Mouse (Mus musculus) lung, postnatal 14 days (tissue): ENCODE results near the gene Fam186a.
A peak's percentile ranks its signal among the peaks of the same experiment; 100 is the strongest.
"Not testable (repeated sequence)": the region's sequence is repeated elsewhere in the genome, so short reads cannot be mapped to it uniquely, and the experiment has no call there.

Source experiments
- DNase-seq: peaks from one replicate; pipeline ENCODE4 v3.0.0; 2021

The Fam186a gene

DNA sequence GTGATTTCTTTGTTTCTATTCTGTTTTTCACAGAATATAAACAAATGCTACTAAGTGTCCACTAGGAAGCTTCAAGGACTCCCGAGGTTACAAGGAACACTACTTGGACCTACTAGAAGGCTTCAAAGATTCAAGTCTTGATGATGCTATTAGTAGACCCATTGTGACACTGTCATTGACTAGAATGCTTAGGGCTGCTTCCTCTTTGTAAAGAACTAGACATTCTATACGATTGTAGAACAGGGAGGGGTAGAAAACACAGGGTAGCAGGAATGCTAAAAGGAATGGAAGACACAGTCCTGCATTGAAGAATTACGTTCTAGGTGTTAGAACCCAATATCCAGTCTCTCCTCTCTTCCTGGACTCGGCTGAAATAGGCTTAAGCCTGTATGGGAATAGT, at the start of gene Fam186a:
Gene Fam186a, minus strand, starts transcription at position 101 of the 400 bp plus-strand sequence.
- DNase-seq: no peak

DNA sequence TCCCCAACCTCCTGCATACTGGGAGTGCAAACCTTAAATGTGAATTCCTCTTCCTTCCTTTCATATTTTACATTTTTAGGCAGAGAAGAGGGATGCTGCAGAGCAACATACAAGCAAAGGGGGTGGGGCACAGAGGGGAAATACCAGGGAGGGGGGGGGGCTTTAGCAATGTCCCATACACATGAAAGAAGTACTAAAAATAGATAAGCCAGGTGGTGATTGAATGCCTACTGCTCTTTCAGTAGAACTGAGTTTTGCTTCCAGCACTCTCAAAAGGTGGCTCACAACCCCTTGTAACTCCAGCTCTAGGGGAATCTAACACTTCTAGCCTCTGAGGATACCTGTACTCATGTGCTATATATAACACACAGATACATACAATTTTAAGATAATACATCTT, 39.3 kb upstream of the Fam186a start:
- no peak for DNase-seq

DNA sequence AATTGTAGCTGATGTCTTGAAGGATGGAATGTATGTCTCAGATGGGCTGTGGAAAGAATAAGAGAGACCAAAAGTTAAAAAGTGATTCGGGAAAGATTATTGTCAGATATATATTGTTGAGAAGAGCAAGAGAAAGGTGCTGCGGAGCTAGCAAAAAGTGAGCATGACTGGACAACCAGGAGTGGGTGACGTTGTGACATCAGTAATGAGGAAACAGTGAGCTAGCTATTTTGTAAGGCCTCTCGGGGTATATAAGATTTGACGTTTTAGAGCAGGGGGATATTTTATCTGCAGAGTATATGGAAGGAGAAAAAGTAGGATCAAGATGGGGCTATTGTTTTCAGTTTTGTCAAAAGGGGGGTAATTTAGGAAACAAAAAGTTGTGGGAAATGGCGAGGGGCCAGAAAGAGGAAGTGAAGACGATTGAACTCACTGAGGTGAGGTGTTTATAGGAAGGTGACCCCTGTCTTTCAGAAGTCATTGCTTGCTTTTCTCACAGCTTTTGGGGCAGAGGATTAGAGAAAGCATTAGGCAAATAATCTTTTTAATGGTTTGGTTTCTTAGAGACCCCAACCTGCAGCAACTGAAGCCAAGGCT, 37.9 kb upstream of the Fam186a start:
- no peak for DNase-seq

DNA sequence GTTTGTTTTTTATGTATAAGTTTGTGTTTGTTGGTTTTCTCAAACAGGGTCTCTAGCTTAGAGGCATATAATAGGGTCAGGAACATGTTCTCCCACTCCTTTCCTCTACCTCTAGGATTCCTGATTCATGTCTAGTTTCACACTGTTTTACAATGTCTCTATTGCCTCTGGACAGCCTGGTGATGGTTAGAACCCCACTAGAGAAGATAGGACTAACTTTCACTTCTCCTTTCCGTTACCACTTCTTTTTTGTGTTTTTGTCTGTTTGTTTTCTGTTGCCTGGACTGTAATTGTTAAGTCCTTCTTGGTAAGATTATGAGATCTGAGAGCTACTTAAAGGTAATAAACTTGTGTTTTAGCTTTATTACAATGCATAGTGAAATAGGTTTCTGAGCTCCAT, 32.5 kb upstream of the Fam186a start:
- DNase-seq: no peak

DNA sequence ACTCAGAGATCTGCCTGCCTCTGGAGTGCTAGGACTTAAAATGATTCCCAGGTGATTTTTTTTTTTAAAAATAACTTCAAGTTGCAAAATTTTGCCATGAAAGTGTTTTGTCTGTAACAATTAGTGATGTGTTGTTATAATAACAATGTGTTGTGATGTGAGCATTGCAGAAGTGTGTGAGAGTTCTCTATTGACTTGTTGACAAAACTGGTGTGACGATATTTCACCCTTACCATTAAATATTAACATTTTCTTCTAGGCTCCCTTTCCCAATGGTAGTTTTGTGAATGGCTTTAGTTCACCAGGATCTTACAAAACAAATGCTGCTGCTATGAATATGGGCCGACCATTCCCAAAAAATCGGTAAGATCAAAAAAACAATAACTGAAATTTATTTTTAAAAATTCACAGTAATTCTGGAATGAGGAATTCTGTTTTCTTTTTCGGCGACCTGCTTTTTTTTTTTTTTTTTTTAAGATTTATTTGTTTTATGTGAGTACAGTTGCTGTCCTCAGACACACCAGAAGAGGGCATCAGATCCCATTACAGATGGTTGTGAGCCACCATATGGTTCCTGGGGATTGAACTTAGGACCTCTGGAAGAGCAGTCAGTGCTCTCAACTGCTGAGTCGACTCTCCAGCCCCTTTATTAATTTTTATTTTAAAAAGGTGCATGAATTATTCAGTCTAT, 30.4 kb upstream of the Fam186a start:
- DNase-seq: no peak

DNA sequence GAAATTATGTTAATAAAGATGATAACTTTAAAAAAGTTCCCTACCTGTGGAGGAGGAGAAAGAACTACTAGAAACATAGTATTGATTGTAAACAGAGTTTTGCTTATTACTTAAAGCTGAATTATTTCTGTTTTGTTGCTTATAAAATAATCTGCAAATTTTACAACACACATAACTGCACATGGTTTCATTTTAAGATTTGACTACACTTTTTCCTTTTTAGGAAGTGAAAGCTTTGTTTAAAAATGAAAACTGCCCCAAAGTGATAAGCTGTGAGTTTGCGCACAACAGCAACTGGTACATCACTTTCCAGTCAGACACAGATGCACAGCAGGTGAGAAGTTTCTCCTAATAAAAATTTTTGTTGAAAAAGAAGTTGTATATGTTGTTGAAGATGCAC, 26.2 kb upstream of the Fam186a start:
- DNase-seq: no peak

DNA sequence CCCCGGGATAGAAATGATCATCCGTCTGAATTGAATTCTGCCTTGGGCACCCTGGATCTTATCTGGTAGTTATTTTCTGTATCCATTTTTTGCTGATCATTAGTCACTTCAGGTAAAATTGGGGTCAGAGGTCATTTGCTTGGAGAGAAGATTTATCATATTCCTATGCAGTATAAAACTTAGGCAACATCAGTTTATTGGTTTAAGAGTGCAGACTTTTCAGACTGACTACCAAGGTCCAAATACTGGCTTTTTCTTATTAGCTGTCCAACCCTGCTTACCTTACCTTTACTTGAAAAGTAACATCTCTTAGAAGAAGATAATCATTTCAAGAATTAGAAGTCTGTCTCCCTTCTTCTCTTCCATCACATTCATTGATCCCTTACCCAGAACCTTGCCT, 12.9 kb upstream of the Fam186a start:
- DNase-seq: no peak

DNA sequence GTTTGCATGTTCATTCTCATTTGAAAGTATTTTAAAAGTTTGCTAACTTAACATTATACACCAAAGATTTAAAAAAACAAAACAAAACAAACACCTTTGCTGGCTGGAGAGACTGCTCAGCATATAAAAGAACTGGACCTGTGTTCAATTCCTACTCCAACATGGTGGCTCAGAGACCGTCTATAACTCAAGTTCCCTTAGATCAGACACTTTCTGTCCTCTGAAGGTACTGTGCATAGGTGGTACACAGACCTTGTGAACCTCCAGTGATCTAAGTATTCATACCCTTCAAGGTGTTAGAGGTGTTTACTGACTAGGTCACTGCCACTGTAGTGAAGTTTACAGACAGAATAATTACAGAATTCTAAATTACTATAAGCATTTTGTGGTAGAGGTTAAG, 12.4 kb upstream of the Fam186a start:
- no peak for DNase-seq

DNA sequence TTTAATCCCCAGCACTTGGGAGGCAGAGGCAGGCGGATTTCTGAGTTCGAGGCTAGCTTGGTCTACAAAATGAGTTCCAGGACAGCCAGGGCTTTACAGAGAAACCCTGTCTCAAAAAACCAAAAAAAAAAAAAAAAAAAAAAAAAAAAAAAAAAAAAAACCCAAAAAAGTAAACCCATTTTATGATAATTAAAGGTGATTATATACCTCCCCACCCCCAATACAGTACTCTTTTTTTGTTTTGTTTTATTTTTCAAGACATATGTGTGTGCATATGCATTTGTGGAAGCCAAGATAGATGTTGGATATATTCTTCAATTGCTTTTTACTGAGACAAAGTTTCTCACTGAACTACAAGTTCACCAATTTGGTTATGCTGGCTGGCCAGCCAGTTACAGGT, 9.3 kb upstream of the Fam186a start:
- DNase-seq: not testable (repeated sequence)

DNA sequence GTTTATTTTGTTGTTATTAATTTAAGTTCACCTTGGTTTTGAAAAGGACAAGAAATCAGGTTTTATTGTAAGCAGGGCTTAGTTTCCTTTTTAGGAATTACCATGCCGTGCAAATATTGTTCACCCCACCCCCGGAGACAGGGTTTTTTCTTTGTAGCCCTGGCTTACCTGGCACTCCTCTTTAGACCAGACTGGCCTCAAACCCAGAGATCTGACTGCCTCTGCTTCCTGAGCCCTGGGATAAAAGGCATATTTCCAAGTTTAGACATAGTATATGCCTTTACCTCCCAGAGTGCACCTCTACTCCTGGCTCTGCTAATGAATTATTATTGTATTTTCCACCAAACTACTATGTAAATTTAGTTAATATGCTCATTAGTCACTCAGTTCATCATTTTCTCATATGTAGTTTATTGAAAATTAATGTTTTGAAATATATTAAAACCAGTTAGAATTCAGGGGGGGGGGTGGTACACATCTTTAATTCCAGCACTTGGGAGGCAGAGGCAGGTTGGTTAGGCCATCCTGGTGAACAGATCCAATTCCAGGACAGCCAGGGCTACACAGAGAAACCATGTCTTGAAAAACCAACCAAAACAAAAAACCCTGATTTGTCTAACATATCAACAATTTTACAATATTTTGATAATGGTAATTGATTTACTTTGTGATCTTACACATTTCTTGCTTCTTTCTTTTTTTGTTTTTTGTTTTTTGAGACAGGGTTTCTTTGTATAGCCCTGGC, 7.8 kb upstream of the Fam186a start:
- DNase-seq: no peak

DNA sequence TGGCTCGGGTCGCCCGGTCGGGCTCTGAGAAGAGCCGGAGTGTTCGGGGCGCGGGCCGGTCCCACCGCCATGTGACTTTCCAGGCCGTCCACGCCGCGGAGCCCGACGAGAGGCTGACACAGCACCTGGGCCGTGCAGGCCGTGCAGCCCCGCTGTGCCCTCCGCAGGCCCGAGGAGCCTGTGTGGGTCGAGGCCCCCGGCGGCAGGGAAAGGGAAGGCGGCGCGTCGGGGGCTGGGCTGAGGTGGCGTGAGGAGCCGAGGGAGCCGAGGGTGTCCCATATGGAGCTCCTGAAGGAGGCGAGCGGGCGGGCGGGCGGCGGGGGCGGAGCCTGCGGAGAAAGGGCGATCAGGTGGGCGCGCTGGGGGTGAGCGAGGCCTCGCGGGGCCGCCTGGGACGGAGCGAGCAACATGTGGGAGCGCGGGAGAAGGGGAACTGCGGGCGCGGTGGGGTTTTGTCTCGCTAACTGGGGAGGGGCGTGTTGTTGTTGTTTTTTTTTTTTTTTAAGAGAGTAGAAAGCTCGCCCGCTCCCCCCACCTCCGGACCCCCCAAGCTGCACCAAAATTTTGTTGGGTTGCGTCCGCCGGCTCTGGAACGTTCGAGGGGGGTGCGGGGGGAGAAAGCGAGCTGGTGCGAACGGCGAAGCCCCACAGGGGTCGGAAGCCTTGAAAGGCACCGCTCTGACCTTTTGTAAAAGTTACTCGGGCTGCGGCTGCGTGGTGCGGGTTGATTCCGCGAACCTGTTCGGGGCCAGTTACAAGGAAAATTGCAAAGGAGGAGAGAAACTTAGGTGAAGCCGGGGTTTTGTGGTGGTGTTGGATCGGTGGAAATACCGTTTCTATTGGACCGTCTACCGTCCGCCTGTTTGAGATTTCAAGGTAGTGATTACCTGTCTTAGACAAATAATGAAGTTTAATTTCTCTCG, 6.4 kb upstream of the Fam186a start:
- peak; percentile 61 for DNase-seq

DNA sequence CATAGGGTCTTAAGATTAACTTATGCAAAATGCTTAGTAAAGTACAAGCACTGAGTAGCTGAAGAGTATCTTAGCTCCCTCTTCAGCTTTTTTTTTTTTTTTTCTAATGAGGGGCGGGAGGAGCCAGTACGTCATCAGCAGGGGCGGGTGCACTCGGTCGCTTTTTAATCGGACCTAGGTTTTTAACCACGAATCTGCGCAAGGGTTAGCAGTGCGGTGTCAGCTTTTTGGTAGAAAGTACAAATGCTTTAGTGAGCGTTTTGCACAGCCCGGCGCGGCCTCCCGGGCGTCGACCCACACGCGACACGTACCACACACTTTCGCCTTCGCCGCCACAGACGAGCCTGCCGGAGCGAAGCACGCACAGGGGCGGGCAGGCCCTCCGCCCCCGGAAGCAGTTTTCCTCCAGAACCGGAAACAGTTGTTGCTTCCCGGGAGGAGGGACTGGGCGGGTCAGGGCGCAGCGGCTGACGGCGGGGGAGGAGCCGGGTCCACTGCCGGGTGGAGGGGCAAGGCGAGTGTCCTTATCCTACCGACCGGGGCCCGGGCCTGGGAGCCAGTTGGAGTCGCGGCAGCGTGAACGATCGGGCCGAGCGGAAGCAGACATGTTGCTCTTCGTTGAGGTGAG, 5.6 kb upstream of the Fam186a start:
- peak; percentile 95 for DNase-seq

DNA sequence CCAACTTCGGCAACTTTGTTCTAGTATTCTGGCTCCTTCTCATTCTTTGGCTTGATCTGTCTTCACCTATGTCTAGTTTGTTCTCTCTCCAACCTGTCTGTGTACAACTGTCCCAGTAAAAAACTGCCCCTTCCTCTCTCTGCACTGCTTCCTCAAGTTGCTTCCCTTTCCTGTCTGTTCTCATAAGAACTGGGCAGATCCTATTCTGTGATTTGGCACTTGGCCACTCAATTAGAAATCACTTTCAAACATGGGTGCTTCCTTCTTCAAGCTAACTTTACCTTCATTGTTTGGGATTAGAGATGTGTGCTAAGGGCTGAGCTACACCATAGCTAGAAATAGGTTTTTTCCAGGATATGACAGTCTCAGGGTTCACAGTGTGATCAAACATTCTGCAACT, 3.7 kb upstream of the Fam186a start:
- DNase-seq: peak; percentile 7

DNA sequence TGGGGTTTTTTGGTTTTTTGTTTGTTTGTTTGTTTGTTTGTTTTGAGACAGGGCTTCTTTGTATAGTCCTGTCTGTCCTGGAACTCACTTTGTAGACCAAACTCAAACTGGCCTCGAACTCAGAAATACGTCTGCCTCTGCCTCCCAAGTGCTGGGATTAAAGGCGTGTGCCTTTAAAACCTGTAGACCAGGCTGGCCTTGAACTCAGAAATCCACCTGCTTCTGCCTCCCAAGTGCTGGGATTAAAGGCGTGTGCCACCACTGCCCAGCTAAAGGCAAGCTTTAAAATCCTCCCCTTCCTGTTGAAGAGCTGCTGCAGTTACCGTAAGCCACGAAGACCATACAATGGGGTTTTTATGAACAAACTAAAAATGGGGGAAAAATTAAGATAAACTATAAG, 2.9 kb upstream of the Fam186a start, which contains the start of gene Larp4:
Gene Larp4, plus strand, starts transcription at position 301 of the 400 bp plus-strand sequence.
- not testable (repeated sequence) for DNase-seq

DNA sequence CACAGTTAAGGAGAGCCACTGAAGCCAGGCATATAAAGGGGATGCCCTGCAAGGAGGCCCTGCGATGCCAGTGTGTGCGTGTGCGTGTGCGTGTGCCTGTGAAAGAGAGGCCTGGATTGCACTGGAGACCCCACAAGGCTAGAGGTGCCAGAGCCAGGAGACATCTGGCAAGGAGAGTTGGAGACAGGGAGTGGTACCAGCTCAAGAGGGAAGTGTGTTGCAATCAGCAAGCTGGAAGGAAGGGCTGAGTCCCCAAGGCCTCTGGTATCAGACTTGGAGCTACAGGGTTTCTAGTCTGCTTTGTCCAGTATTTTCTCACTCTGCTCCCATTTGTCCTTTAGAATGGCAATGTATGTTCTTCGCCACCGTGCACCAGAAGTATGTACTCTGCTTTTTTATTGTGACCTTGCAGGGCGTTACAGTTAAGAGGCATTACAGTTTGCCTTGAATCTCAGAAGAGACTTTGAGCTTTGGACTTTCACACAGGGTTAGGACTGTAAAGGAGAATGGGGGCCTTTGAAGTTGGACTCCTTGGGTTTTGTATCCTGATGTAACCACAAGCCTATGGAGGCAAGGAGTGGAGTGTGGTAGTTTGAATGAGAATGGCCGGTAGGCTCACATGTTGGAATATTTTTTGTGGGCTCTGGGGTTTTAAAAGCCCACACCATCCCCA, 1.6 kb downstream of the Fam186a start:
- peak; percentile 44 for DNase-seq

DNA sequence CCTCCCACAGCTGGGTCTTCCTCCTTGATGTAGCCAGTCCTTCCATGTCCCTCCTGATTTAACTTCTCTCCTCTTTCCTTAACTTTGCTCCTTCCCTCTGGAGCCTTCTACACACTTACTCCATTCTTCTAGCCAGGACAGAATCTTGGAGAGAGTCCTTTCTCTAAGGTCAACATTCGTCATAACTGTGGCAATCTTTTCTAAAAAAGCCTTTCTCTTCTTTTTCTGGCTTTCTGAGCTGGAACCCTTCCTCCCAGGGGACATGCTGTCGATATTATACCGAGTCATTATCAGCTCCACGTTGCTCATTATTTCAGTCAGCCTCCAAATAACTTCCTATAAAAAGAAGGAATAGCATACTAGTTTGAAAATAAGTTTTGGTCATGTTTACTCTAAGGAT, 11.5 kb downstream of the Fam186a start:
- DNase-seq: no peak

DNA sequence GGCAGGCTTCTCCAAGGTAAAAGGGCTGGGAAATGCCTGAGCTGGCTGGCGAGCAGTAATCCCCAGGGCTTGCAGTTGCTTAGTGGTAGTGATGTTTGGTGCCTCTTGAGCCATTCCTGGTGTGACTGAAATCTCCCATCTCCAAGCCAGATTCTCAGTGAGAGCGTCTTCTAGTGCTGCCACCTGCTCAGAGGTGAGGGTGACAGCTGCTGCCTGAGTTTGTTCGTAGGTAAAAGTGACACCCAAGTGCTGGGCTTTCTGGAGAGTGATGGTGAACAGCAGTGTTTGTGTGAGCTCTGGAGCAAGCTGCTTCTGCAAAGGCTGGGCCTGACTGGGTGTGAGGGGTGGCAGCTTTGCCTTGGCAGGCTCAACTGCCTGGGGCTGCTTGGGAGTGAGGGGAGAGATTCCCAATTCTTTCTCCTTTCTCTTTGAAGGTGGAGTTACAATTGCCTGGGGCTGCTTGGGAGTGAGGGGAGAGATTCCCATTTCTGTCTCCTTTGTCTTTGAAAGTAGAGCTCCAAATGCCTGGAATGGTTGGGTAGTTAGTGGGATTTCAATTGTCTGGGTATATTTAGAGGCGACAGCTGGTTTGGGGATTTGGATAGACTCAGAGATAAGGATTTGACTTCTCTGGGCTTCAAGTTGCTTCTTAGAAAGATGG, 25.8 kb downstream of the Fam186a start:
- no peak for DNase-seq

DNA sequence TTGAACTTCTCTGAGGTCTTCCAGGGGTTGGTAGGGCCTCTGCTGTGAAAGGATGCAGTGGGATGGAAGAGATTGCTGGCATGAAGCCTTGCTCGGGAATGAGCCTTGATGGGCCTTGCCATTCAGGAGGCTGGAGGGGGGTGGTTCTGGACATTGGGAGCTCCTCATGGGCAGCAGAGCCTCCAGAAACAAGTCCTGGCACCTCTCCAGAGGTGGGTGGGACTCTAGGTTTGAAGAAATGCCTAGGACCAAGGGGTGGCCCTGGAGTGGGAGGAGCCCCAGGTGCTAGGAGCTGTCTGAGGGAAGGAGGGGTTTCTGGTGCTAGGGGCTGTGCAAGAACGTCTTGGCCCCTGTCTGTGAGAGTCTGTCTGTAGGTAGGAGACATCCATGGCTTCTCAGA, 26.4 kb downstream of the Fam186a start:
- no peak for DNase-seq

DNA sequence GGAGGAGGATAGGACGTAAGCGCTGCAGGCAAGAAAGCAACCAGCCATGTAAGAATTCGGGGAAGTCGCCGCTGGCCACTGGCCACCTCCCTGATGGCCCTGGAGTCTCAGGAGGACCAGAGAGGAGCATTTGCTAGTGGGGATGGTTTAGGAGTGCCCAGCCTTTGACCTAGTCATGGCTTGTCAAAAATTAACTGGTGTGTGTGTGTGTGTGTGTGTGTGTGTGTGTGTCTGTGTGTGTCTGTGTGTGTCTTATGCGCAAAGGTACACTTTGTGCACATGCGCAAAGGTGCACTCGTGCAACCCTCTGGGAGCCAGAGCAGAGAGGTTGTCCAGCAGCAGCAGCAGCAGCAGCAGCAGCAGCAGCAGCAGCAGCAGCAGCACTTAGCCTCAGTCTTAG, 29.0 kb downstream of the Fam186a start:
- DNase-seq: no peak

DNA sequence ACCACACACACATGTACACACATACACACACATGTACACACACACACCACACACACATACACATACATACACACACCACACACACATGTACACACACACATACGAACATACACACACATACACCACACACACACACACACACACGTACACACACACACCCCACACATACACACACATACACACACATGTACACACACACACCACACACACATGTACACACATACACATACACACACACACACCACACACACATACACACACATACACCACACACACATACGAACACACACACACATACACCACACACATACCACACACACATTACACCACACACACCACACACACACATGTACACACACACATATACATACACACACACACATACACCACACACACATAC, 30.2 kb downstream of the Fam186a start:
- DNase-seq: no peak

DNA sequence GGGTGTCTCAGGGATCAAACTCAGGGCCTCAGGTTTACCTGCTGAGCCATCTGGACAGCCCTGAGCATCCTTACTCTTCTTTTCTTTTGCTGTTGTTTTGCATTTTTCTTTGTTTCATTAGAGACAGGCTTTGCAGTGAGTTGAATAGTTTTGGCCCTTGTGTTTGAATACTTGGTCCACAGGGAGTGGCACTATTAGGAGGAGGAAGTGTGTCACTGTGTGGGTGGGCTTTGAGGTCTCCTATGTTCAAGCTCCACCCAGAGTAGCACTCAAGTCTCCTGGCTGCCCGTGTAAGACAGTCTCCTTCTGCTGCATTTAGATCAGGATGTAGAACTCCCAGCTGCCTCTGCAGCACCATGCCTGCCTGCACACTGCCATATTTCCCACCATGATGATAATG, 32.4 kb downstream of the Fam186a start:
- no peak for DNase-seq
